Mouse (Mus musculus) liver, adult 2 months (tissue): ENCODE results near the gene Smim17. TPM values are rescaled to one million over a fixed set of nuclear protein-coding genes. Genes with fewer than 3 reads are reported as not detected.

Source experiments
- DNase-seq: peaks from one replicate; pipeline ENCODE4 v3.0.0-alpha.2; 2011; ENCODE audit warnings: low read depth, low spot score; ENCODE audit errors: extremely low read depth
- H3K27ac ChIP-seq: fragments of 200-500 bp; replicated peaks from 2 replicates; pipeline ENCODE4 v1.5.1; 2012; ENCODE audit warnings: low read depth, mild to moderate bottlenecking, control low read depth, inconsistent platforms, low read length; ENCODE audit not compliant: insufficient read depth
- H3K27me3 ChIP-seq: fragments of 200-500 bp; 2 replicates; pipeline ENCODE4 v1.6.1; 2012; ENCODE audit warnings: mild to moderate bottlenecking, moderate library complexity, low read length, inconsistent platforms; ENCODE audit not compliant: control insufficient read depth, insufficient read depth
- H3K36me3 ChIP-seq: fragments of 200-500 bp; 2 replicates; pipeline ENCODE4 v1.6.1; 2012; ENCODE audit warnings: low read length, inconsistent platforms; ENCODE audit not compliant: control insufficient read depth, insufficient read depth
- H3K4me1 ChIP-seq: fragments of 200-500 bp; 2 replicates; pipeline ENCODE4 v1.6.1; 2011; ENCODE audit warnings: low read length; ENCODE audit not compliant: control insufficient read depth, insufficient read depth
- H3K4me3 ChIP-seq: fragments of 200-500 bp; 2 replicates; pipeline ENCODE4 v1.5.1; 2011; ENCODE audit warnings: low read depth, mild to moderate bottlenecking, control low read depth, low read length, moderate library complexity; ENCODE audit not compliant: insufficient read depth
- H3K79me2 ChIP-seq: fragments of 200-500 bp; 2 replicates; pipeline ENCODE4 v1.6.1; 2012; ENCODE audit warnings: inconsistent platforms, mild to moderate bottlenecking, low read length, moderate library complexity; ENCODE audit not compliant: control insufficient read depth, insufficient read depth
- H3K9ac ChIP-seq: fragments of 200-500 bp; 2 replicates; pipeline ENCODE4 v1.6.1; 2012; ENCODE audit warnings: low read depth, mild to moderate bottlenecking, control low read depth, inconsistent platforms, low read length
- CTCF ChIP-seq: fragments of 200-500 bp; IDR thresholded peaks from 2 replicates; pipeline ENCODE4 v1.5.1; 2011; ENCODE audit warnings: low read depth, low read length, control low read depth
- POLR2A ChIP-seq: fragments of 200-500 bp; IDR thresholded peaks from 2 replicates; pipeline ENCODE4 v1.6.1; 2011; ENCODE audit warnings: low read length, control low read depth; ENCODE audit not compliant: insufficient read depth; ENCODE audit errors: extremely low read depth
- WGBS: fragments of 180-500 bp; shearing (Covaris S2); methylation state at CpG from one replicate; pipeline ENCODE4 v1.1.7; 2018; 5-methylcytosine and 5-hydroxymethylcytosine counted together
- polyA plus RNA-seq: library from polyadenylated mRNA; depleted of rRNA; stranded (reverse); fragments of >200 nt; gene quantifications from 2 replicates; pipeline ENCODE4 v1.2.3, GENCODE M21; 2012; rRNA removed
- total RNA-seq: library from RNA; depleted of rRNA; stranded (reverse); fragments of >200 nt; gene quantifications from 2 replicates; pipeline ENCODE4 v1.2.3, GENCODE M21; 2014; rRNA removed

Gene Smim17
- total RNA-seq = not detected in 2 replicates
- not detected in 2 replicates for polyA plus RNA-seq

GRCm38 (mm10) chr7:6397996-6398975 is at the start of gene Smim17:
Smim17 (plus strand) TSS chr7:6398715.
- peaks cover 3% of the 10 kb centered on the region; the same call in 1 of the 2 replicates for H3K4me1 ChIP-seq
- peaks cover 6% of the 10 kb centered on the region; the same call in 1 of the 2 replicates for H3K36me3 ChIP-seq
- peak within 1 kb of the TSS; percentile 24; the same call in 1 of the 2 replicates for H3K4me3 ChIP-seq
- WGBS = 27% methylated on average over 25 of the region's 25 CpGs
- no peaks in the 10 kb centered on the region for H3K27me3 ChIP-seq
- no peak within 1 kb of the TSS for H3K9ac ChIP-seq
- no peak for DNase-seq
- H3K27ac ChIP-seq = no peak within 1 kb of the TSS
- TF ChIP-seq CTCF = no peak
- TF ChIP-seq POLR2A = no peak
- no peaks in the 10 kb centered on the region for H3K79me2 ChIP-seq

GRCm38 (mm10) chr7:6358121-6358520 is 40.4 kb upstream of the Smim17 start:
- H3K27ac ChIP-seq = no peak overlapping the region
- no peaks in the 10 kb centered on the region for H3K79me2 ChIP-seq
- no peak overlapping the region for H3K4me3 ChIP-seq
- H3K4me1 ChIP-seq = no peaks in the 10 kb centered on the region
- H3K27me3 ChIP-seq = no peaks in the 10 kb centered on the region
- DNase-seq = no peak
- 79% methylated on average over 2 of the region's 2 CpGs for WGBS
- TF ChIP-seq CTCF (no peak), POLR2A (no peak)
- H3K36me3 ChIP-seq = no peaks in the 10 kb centered on the region
- no peak overlapping the region for H3K9ac ChIP-seq

GRCm38 (mm10) chr7:6358937-6359590 is 39.5 kb upstream of the Smim17 start:
- 52% methylated on average over 10 of the region's 10 CpGs for WGBS
- DNase-seq = peak; percentile 64
- no peaks in the 10 kb centered on the region for H3K27me3 ChIP-seq
- TF ChIP-seq POLR2A (no peak), CTCF (peak; percentile 42)
- peaks cover 5% of the 10 kb centered on the region for H3K4me1 ChIP-seq
- no peak overlapping the region for H3K9ac ChIP-seq
- H3K27ac ChIP-seq = no peak overlapping the region
- no peaks in the 10 kb centered on the region for H3K79me2 ChIP-seq
- no peaks in the 10 kb centered on the region for H3K36me3 ChIP-seq
- H3K4me3 ChIP-seq = no peak overlapping the region

GRCm38 (mm10) chr7:6360477-6361060 is 37.9 kb upstream of the Smim17 start:
- 19% methylated on average over 9 of the region's 9 CpGs for WGBS
- no peak for TF ChIP-seq POLR2A
- H3K4me1 ChIP-seq = peaks cover 7% of the 10 kb centered on the region

GRCm38 (mm10) chr7:6361756-6362155 is 36.8 kb upstream of the Smim17 start:
- no peaks in the 10 kb centered on the region for H3K36me3 ChIP-seq
- H3K4me1 ChIP-seq = peaks cover 7% of the 10 kb centered on the region
- no peak for DNase-seq
- peak overlapping the region; percentile 40 for H3K4me3 ChIP-seq
- no peaks in the 10 kb centered on the region for H3K27me3 ChIP-seq
- H3K9ac ChIP-seq = no peak overlapping the region; the same call in 1 of the 2 replicates
- H3K79me2 ChIP-seq = no peaks in the 10 kb centered on the region
- 32% methylated on average over 7 of the region's 7 CpGs for WGBS
- TF ChIP-seq POLR2A (no peak), CTCF (no peak)
- no peak overlapping the region for H3K27ac ChIP-seq

More at GRCm38 (mm10) chr7:6360477-6361060, 37.9 kb upstream of the Smim17 start:
- Histone ChIP-seq H3K79me2 (no peaks in the 10 kb centered on the region), H3K36me3 (no peaks in the 10 kb centered on the region), H3K4me3 (no peak overlapping the region), H3K9ac (no peak overlapping the region), H3K27ac (no peak overlapping the region), H3K27me3 (no peaks in the 10 kb centered on the region)
- DNase-seq = no peak
